Mouse (Mus musculus) forebrain, embryonic 14.5 days (tissue): ENCODE results near the gene AY761184. TPM values are rescaled to one million over a fixed set of nuclear protein-coding genes. Genes with fewer than 3 reads are reported as not detected.
"Not testable (repeated sequence)": the region's sequence is repeated elsewhere in the genome, so short reads cannot be mapped to it uniquely, and the experiment has no call there.

Experiments used
- ATAC-seq: fragments of 200-750 bp; cut with Nextera tagmentation; 2 replicates; pipeline ENCODE4 v1.8.0; 2017; ENCODE audit warnings: mild to moderate bottlenecking, moderate library complexity
- DNase-seq: peaks from one replicate; pipeline ENCODE4 v3.0.0-alpha.2; 2015; ENCODE audit warnings: low spot score
- H3K27ac ChIP-seq: fragments of 300-500 bp; sonication (generic); 2 replicates; pipeline ENCODE4 v1.5.1; 2014; ENCODE audit warnings: low read depth, mild to moderate bottlenecking, control low read depth, low read length, moderate library complexity
- H3K27me3 ChIP-seq: fragments of 300-500 bp; sonication (generic); replicated peaks from 2 replicates; pipeline ENCODE4 v1.6.1; 2014; ENCODE audit warnings: low read length, control low read depth, mixed read lengths; ENCODE audit not compliant: control insufficient read depth, insufficient read depth
- H3K36me3 ChIP-seq: fragments of 300-500 bp; sonication (generic); 2 replicates; pipeline ENCODE4 v1.6.1; 2014; ENCODE audit warnings: low read length, control low read depth; ENCODE audit not compliant: control insufficient read depth, insufficient read depth
- H3K4me1 ChIP-seq: fragments of 300-500 bp; sonication (generic); 2 replicates; pipeline ENCODE4 v1.6.1; 2014; ENCODE audit warnings: antibody characterized with exemption, low read length, control low read depth; ENCODE audit not compliant: control insufficient read depth, insufficient read depth
- H3K4me2 ChIP-seq: fragments of 300-500 bp; sonication (generic); 2 replicates; pipeline ENCODE4 v1.6.1; 2014; ENCODE audit warnings: mild to moderate bottlenecking, control low read depth, low read length
- H3K4me3 ChIP-seq: fragments of 300-500 bp; sonication (generic); 2 replicates; pipeline ENCODE4 v1.5.1; 2014; ENCODE audit warnings: low read depth, low read length, control low read depth
- H3K9ac ChIP-seq: fragments of 300-500 bp; sonication (generic); 2 replicates; pipeline ENCODE4 v1.6.1; 2014; ENCODE audit warnings: mild to moderate bottlenecking, low read length, control low read depth, moderate library complexity
- H3K9me3 ChIP-seq: fragments of 300-500 bp; sonication (generic); replicated peaks from 2 replicates; pipeline ENCODE4 v1.6.1; 2016; ENCODE audit warnings: low read length, control low read depth, mixed read lengths; ENCODE audit not compliant: control insufficient read depth
- WGBS: fragments of 180-500 bp; shearing (Covaris S2); extraction: QIAGEN DNeasy Blood & Tissue Kit; methylation state at CpG from one replicate; pipeline ENCODE4 v1.1.7; 2014; 5-methylcytosine and 5-hydroxymethylcytosine counted together
- polyA plus RNA-seq: library from polyadenylated mRNA; unstranded; fragments of >200 nt; fragmentation: Nextera tagmentation; extraction: Ambion mirVana; gene quantifications from 2 replicates; pipeline ENCODE4 v1.2.1, GENCODE M21; 2014

The AY761184 gene
- polyA plus RNA-seq = not detected in 2 replicates

DNA sequence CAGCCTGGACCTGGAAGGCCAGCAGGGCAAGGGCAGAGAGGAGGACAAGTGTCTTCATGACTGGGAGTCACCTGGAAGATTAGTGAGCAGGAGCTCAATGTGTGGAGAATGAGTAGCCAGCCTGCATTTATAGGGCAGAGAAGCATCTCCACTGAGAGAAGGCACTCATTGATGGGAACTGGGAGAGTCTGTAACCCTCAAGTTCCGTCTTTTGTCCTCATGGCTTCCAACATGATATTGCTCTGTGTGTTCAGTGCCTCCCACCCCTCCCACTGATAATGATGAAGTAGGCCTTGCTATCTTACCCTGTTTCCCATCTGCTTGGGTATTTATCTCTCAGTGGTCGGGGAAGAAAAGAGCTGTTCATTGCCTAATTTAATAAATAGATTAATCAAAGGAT, at the start of gene AY761184:
Gene AY761184 (minus strand): TSS at position 101 of the 400 bp plus-strand sequence.
- WGBS = 88% methylated on average over 2 of the region's 2 CpGs
- H3K27me3 ChIP-seq, H3K4me3 ChIP-seq, H3K4me1 ChIP-seq, H3K36me3 ChIP-seq, ATAC-seq, H3K27ac ChIP-seq, DNase-seq, H3K9me3 ChIP-seq, H3K9ac ChIP-seq, H3K4me2 ChIP-seq: not testable (repeated sequence)

GRCm38 (mm10) chr8:21665497-21665896, 37.9 kb downstream of the AY761184 start, which contains the start of gene Defa34:
Defa34 (plus strand) TSS chr8:21665797.
- not testable (repeated sequence) for DNase-seq, H3K9ac ChIP-seq, H3K4me2 ChIP-seq, H3K4me1 ChIP-seq, H3K9me3 ChIP-seq, H3K36me3 ChIP-seq, ATAC-seq, H3K27ac ChIP-seq, H3K4me3 ChIP-seq, H3K27me3 ChIP-seq
- 100% methylated on average over 1 of the region's 1 CpGs for WGBS

GRCm38 (mm10) chr8:21655480-21655879, 48.0 kb downstream of the AY761184 start, which contains the start of gene Defa17:
Defa17 (plus strand) TSS chr8:21655780.
- H3K9me3 ChIP-seq, H3K4me1 ChIP-seq, ATAC-seq, H3K27ac ChIP-seq, DNase-seq, H3K36me3 ChIP-seq, H3K4me2 ChIP-seq, H3K9ac ChIP-seq, H3K27me3 ChIP-seq, H3K4me3 ChIP-seq: not testable (repeated sequence)
- WGBS = no CpG with 5 or more reads among the region's 2 CpGs

Other genes starting within 250 kb of the AY761184 start
- not detected in 2 replicates for gene Gm7849, start 247.1 kb downstream of the AY761184 start, polyA plus RNA-seq
- gene Defa20, start 194.4 kb downstream of the AY761184 start, polyA plus RNA-seq = not detected in 2 replicates
- not detected in 2 replicates for gene Defa32, start 174.6 kb downstream of the AY761184 start, polyA plus RNA-seq
- gene Defa37, start 138.3 kb downstream of the AY761184 start, polyA plus RNA-seq = not detected in 2 replicates
- gene Defa28, start 120.6 kb downstream of the AY761184 start, polyA plus RNA-seq = not detected in 2 replicates
- not detected in 2 replicates for gene Gm7861, start 109.1 kb downstream of the AY761184 start, polyA plus RNA-seq
- gene Defa26, start 85.5 kb downstream of the AY761184 start, polyA plus RNA-seq = not detected in 2 replicates
- gene Defa17, start 47.9 kb downstream of the AY761184 start, polyA plus RNA-seq = not detected in 2 replicates
- gene Defa34, start 37.8 kb downstream of the AY761184 start, polyA plus RNA-seq = not detected in 2 replicates
- gene Defa24, start 30.8 kb upstream of the AY761184 start, polyA plus RNA-seq = not detected in 2 replicates
- gene Defb50, start 119.9 kb upstream of the AY761184 start, polyA plus RNA-seq = not detected in 2 replicates
- gene Defb2, start 136.3 kb upstream of the AY761184 start, polyA plus RNA-seq = not detected in 2 replicates
- not detected in 2 replicates for gene Defb10, start 155.3 kb upstream of the AY761184 start, polyA plus RNA-seq
- not detected in 2 replicates for gene Defb9, start 181.8 kb upstream of the AY761184 start, polyA plus RNA-seq
- gene Defb11, start 202.8 kb upstream of the AY761184 start, polyA plus RNA-seq = 9.5 and 13.5 TPM in 2 replicates
- gene Defb15, start 229.1 kb upstream of the AY761184 start, polyA plus RNA-seq = not detected in 2 replicates
- gene Defb35, start 234.7 kb upstream of the AY761184 start, polyA plus RNA-seq = not detected in 2 replicates
- not detected in 2 replicates for gene Defb13, start 243.1 kb upstream of the AY761184 start, polyA plus RNA-seq